Mouse (Mus musculus) G1E (cell line): ENCODE measurements around the gene Slc16a9.

Experiments used
- CTCF ChIP-seq: IDR thresholded peaks from 2 replicates; pipeline ENCODE4 v1.5.1; 2012; ENCODE audit warnings: low read depth, low read length, inconsistent platforms, mixed read lengths
- GATA1 ChIP-seq: IDR thresholded peaks from 2 replicates; pipeline ENCODE4 v1.6.1; 2012; ENCODE audit warnings: borderline replicate concordance, low read length, inconsistent platforms, mixed read lengths
- TAL1 ChIP-seq: conservative IDR thresholded peaks from 2 replicates; pipeline ENCODE4 v1.6.1; 2012; ENCODE audit warnings: low read depth, low read length, inconsistent platforms, mixed read lengths

DNA sequence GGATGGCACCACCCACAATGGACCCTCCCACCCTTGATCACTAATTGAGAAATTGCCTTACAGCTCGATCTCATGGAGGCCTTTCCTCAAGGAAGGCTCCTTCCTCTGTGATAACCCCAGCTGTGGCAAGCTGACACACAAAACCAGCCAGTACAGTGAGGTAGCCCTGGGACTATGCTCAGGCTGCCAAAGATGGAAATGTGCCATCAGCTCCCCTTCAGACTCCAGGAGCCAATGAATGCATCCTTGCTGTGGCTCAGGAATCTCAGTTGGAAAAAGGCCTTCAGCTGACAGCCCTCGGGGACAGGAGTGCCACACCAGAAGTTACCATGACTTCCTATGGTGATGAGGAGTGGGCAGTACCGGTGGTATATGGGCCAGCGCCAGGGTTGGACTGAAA lies 9.8 kb downstream of the Slc16a9 start:
- TF ChIP-seq CTCF (no peak), GATA1 (no peak), TAL1 (no peak)
